Mouse (Mus musculus) hindlimb bud, embryonic 11.5 days (tissue): Measurements from ENCODE around the gene Tmem120b.

Experiments used
- DNase-seq: peaks from one replicate; pipeline ENCODE4 v3.0.0-alpha.2; 2012; ENCODE audit warnings: low read depth, low spot score; ENCODE audit errors: extremely low spot score

Tmem120b gene

DNA sequence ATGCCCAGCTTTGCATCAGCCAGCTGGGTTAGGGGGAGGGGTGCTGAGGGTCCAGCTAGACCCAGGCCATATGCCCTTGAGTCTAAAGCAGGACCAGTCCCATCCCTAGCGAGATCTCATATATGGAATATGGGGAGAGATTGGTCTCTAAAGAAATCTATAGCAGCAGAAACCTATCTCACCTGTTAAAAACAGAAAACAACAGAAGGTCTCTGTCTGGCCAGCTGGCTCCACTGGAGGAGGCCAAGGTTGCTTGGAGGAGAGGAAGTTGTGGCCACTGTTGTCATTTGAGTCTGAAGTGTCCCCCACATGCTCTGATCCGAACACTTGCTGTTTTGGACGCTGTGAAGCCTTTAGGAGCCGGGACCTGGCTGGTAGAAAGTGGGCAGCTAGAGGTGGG lies 20.6 kb downstream of the Tmem120b start:
- DNase-seq = no peak

DNA sequence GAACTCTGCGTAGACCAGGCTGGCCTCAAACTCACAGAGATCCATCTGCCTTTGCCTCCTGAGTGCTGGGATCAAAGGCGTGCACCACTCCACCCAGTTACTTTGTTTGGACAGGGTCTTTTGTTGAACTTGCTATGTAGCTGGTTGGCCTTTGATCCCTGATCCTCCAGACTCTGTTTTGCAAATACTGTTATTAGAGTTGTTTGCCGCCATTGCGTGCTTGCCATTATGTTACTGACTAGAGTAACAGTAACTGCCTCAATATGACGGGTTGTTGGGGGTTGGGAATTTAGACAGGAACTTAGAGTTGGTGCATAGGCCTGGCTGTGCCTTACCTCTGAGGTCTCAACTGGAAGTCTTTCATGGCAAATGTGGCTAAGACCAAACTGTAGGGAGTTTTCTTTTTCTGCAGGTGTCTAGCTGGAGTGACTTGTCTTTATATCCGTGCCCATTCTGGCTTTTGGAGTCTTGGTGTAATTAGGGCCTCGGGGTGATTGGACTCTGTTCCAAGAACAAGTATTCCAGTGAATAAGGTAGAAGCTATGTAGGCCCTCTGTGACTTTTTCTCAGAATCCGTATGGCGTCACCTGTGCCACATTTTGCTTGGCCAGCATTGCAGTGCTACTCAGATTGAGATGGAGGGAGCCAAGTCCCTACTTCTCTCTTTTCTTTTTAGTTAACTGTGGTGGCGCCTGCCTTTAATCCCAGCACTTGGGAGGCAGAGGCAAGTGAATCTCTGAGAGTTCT lies 22.5 kb downstream of the Tmem120b start:
- DNase-seq = no peak

DNA sequence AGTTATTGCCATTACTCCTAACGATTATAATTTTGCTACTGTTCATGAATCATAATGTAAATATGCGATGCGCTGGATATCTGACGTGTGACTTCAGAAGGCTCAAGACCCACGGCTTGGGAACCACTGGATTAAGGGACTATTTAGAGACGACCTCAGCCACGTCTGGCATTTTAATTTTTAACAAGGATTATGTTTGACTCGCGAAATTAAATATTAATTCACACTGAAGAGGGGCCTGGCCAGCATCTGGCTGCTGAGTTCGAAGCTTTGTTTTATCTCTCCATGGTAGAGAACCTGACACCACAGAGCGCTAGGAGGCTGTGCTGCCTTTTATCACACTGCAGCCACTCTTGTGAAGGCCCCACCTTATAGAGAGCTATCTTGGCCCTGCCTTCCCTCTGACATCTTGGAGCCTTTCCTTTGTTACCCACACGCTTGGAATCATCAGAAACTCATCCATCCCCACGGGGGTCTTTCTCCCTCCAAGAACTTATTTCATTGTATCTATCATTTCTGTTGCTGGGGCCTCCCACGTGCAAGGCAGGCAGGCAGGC lies 24.9 kb downstream of the Tmem120b start:
- DNase-seq = no peak

DNA sequence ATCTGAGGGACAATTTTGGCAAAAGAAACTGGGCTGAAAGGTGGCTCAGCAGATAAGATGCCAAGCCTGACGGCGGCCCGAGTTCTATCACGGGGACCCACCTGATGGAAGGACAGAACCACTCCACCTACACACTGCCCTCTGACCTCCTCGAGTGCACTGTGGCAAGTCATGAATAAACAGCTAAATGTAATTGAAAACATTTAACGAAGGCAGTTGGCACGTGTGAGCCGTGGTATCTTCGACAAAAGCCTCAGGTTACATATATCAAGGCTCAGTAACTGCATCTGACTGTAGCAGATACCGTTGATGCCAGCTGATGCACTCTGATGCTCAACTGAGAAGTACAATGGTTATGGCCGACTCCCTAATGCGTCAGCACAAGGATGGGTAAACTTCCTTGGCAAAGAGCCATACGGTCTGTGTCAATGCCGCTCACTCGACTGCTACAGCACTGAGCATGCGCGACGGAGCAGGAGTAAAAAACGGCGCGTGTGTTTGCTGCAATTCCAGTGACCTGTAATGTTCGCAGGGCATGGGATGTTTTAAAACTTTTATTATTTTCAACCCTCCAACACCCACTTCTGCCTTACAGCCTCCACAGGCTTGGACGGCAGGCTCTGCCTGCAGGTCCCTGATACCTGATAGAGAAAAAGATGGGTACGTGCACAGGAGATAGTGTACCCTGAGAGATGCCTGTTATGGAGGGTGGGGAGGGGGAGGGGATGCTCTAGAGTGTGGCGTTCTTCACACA lies 26.2 kb downstream of the Tmem120b start:
- no peak for DNase-seq

GRCm38 (mm10) chr5:123096299-123096698 lies 28.1 kb downstream of the Tmem120b start:
- DNase-seq = no peak

- no peak for DNase-seq
Observed at GRCm38 (mm10) chr5:123098487-123098886, 30.3 kb downstream of the Tmem120b start.

GRCm38 (mm10) chr5:123102376-123102775 lies 34.2 kb downstream of the Tmem120b start:
- DNase-seq = no peak

DNA sequence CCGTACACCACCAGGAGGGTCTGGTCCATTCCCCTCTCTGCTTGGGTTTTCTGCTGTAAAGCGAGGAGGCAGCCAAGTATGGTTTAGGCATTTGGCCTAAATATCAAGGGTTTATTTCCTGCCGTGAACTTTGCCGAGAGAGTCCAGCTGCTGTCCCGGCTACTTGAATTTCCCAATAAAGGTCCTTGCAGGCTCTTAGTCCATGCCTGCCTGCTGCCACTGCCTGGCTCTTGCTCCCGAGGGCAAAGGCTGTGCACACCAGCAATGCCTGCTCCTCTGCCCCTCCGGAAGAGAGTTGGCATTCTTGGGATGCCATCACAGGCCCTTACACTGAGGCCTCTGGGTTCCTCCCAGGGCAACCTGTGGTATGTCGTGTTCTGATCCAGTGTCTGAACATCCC lies 35.3 kb downstream of the Tmem120b start:
- no peak for DNase-seq

DNA sequence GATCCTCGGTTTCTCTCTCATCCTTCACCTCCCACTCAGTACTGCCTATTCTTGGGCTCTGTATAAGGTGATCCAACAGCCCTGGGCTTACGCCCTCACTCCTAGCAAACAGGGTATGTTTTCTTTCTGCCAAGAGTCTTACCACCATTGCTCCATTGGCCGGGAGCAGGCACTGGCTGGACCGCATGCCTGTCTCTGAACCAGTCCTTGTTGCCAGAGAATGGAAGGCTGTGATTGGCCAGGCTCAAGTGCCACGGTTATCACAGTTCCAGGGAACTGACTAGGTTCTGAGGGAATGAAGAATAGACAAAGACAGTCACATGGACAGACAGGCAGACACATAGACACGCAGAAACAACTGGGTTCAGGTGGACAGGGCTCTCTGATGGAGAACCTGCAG lies 36.6 kb downstream of the Tmem120b start:
- no peak for DNase-seq

DNA sequence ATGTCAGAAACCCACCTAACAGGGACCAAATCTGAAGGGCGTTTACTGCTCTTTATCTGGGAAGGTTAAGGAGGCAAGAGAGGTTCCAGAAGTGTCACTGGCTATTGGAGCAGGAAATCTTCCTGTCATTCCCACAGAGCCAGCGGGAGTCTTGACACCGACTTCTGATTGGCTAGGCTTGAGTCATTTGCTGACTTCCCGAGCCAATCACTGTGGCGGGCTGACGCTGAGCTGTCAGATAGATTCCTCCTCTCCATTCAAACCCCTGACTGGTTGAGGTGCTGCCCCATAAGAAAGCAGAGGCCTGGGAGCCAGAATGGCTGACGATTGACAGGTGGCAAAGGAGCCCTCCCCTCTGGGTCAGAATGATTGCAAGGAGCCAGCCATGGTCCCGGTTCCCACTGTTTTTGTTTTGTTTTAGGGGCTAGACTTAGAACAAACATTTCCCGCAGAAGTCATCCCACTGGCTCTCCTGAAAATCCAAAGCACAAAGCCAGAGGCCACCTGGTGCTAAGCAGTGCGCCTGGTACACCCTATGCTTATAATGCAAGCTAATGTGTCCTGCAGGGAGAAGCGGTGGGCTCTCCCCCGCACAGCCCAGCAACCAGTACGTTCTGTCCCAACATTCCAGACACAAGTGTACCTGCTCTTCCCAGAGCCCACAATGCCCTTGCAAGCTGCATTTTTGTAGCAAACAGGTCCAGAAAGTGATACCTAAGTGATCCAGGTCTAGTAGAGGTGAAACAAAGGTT lies 41.4 kb downstream of the Tmem120b start:
- no peak for DNase-seq

DNA sequence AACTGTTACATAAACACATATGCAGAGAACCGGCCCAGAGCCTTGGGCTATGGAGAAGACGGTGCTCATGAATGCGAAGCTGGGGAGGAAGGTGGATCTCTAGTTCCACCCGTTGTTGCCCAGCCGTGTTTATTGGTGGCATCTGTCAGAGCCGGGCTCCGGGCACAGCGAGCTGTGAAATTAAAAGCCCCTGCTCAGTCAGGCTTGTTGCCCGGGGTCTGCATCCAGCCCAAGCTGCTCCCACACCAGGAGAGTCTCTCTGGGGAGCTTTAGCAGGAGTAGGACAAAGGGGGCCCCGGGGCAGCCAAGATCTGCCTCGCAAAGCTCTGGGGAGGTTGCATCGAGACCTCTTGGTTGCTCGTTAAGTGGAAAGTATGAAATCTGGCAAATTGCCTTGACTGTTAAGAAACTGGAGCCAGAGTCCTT lies 42.1 kb downstream of the Tmem120b start:
- no peak for DNase-seq

DNA sequence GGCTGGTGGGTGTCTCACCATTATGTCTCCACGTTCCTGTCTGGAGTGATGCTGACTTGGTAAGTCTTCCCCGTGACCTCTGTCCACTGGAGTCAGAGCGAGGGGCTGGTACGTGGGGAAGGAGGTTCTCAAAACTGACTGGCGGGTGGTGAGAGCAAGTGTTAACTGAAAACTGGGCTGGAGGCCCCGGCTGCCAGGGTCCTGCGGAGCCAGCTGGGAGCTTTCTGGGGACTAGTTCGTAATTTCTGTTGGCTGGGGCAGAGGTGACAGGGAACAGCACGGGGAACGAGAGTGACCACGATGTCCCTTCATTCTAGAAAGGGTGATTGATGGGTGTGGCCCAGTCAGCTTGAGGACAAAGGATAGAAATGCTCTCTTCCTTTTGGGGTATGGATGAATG lies 45.9 kb downstream of the Tmem120b start:
- DNase-seq = no peak

GRCm38 (mm10) chr5:123114924-123115323 lies 46.7 kb downstream of the Tmem120b start:
- no peak for DNase-seq

- DNase-seq = no peak
Observed at GRCm38 (mm10) chr5:123116080-123116479, 47.9 kb downstream of the Tmem120b start.

DNA sequence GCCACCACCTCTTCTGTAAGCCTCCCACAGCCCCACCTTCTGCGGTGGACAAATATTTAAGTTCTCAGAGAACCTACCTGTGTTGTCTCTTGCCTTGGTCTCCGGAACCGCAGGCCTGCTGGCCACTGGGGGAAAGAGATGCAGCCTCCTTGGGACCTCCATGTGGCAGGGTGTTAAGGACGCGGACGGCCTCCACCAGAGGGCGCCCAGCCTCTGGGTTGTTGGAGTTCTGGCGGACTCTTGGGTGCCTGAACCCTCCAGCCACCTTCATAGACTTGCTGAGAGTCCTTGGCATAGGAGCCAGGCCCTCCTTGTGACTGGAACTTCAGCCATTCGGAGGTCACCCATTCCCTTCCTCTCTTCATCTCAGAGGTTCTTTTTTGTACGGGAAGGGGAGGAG lies 49.0 kb downstream of the Tmem120b start:
- DNase-seq = no peak

GRCm38 (mm10) chr5:123117773-123118172 lies 49.6 kb downstream of the Tmem120b start:
- DNase-seq = no peak

GRCm38 (mm10) chr5:123118826-123119225 lies 50.6 kb downstream of the Tmem120b start:
- DNase-seq = no peak

GRCm38 (mm10) chr5:123120624-123121215 lies 52.5 kb downstream of the Tmem120b start:
- no peak for DNase-seq

DNA sequence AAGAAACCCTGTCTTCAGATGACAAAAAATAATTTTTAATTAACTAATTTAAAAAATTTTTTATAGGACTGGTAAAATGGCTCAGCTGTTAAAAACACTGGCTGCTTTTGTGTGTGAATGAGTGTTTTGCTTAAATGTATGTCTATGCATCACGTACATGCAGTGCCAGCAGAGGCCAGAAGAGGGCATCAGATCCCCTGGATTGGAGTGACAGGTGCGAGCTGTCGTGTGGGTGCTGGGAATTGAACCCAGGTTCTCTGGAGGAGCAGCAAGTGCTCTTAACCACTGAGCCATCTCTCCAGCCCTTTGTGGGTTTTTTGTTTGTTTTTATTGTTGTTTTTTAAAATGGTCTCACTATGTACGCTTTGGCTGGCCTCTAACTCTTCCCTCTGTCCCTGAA lies 54.0 kb downstream of the Tmem120b start:
- DNase-seq = no peak

GRCm38 (mm10) chr5:123125105-123125504 lies 56.9 kb downstream of the Tmem120b start:
- DNase-seq = no peak
